Mouse (Mus musculus): ENCODE data around the gene Iqcg.
A peak's percentile ranks its signal among the peaks of the same experiment; 100 is the strongest.

The Iqcg gene

GRCm38 (mm10) chr16:32992158-32992557 lies 63.9 kb downstream of the Iqcg start:
- DNase-seq (ENCODE audit: inconsistent age in 2 of 2, low spot score in 1 of 2) = peak; percentile 18 to 46

DNA sequence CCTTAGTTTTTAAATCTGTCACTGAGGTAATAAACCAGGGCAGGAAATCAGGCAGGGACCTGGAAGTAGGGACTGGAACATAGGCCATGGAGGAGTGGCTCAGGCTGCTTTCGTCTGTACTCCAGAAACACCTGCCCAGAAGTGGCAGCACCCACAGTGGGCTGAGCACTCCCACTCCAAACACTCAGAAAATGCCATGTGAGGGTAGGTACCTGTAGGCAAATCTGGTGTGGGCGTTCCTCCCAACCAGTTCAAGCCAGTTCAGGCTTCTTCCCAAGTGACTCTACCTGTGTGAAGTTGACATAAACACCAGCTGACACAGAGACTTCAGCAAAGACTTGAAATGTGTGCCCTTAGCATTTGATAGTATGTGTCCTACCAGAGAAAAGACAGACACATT lies 71.4 kb downstream of the Iqcg start:
- no peak for DNase-seq (ENCODE audit: inconsistent age in 2 of 2, low spot score in 1 of 2)

DNA sequence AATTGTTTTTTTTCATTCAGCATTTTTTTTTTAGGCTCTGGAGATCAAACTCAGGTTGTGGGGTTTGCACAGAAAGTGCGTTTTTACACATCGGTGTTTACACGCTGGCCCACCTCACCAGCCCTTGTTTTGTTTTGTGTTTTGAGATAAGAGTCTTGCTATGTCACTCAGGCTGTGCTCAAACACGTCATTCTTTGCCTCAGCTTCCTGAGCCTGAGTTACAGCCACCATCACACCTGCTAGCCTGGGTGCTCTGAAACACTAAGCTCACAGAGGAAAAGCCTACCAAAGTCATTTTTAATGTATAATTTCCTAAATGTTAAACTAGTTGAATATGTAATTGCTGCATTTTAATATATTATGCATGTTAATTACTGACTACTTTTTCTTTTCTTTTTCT lies 74.6 kb downstream of the Iqcg start:
- no peak for DNase-seq (ENCODE audit: inconsistent age in 2 of 2, low spot score in 1 of 2)

- no peak for DNase-seq (ENCODE audit: inconsistent age in 2 of 2, low spot score in 1 of 2)
Observed at GRCm38 (mm10) chr16:32980227-32980626, 75.8 kb downstream of the Iqcg start.

- DNase-seq (ENCODE audit: inconsistent age in 2 of 2, low spot score in 1 of 2) = no peak
Observed at GRCm38 (mm10) chr16:32973047-32973446, 83.0 kb downstream of the Iqcg start.

GRCm38 (mm10) chr16:32972535-32972934 lies 83.5 kb downstream of the Iqcg start:
- no peak for DNase-seq (ENCODE audit: inconsistent age in 2 of 2, low spot score in 1 of 2)

All from adrenal gland, adult (tissue).